Mouse (Mus musculus) left cerebral cortex, postnatal 14 days (tissue): ENCODE data around the gene Rab7b. TPM values are rescaled to one million over a fixed set of nuclear protein-coding genes. Genes with fewer than 3 reads are reported as not detected.
A peak's percentile ranks its signal among the peaks of the same experiment; 100 is the strongest.

ENCODE experiments used
- DNase-seq, 2 experiments: peaks; one replicate each; pipeline ENCODE4 v3.0.0; 2021 to 2022; ENCODE audit warnings: low spot score in 2 of 2, mixed read lengths in 1 of 2
- intact Hi-C: fragments of 180-260 bp; cut with DNase I; formaldehyde crosslinking; loops from one replicate; pipeline ENCODE4 v1.15.1; 2025
- total RNA-seq, 2 experiments: library from RNA; stranded (reverse); gene quantifications; 2 replicates each; pipeline ENCODE4 v1.2.3; 2021

Rab7b gene
- total RNA-seq, 2 experiments from 2014 or later, result 2.7 to 3.8 TPM

GRCm38 (mm10) chr1:131689899-131690298, 1.4 kb downstream of the Rab7b start:
- intact Hi-C loops, result no loop called here
- DNase-seq, result no peak

GRCm38 (mm10) chr1:131690435-131690834, 1.9 kb downstream of the Rab7b start:
- intact Hi-C loops, result no loop called here
- no peak for DNase-seq

- DNase-seq, result no peak
- intact Hi-C loops, result no loop called here
Measured at GRCm38 (mm10) chr1:131691356-131691755, 2.9 kb downstream of the Rab7b start.

GRCm38 (mm10) chr1:131695308-131695707, 6.8 kb downstream of the Rab7b start:
- intact Hi-C loops, result no loop called here
- no peak for DNase-seq

GRCm38 (mm10) chr1:131696325-131696724, 7.8 kb downstream of the Rab7b start:
- intact Hi-C loops, result no loop called here
- DNase-seq, result no peak

- intact Hi-C loops, result no loop called here
- no peak for DNase-seq
Measured at GRCm38 (mm10) chr1:131698770-131699169, 10.3 kb downstream of the Rab7b start.

- intact Hi-C loops, result no loop called here
Measured at GRCm38 (mm10) chr1:131699642-131700041, 11.1 kb downstream of the Rab7b start.

GRCm38 (mm10) chr1:131700447-131700846, 12.0 kb downstream of the Rab7b start:
- no peak for DNase-seq
- intact Hi-C loops, result no loop called here

More at GRCm38 (mm10) chr1:131699642-131700041, 11.1 kb downstream of the Rab7b start:
- no peak for DNase-seq

GRCm38 (mm10) chr1:131701391-131701790, 12.9 kb downstream of the Rab7b start:
- intact Hi-C loops, result no loop called here
- no peak for DNase-seq

- intact Hi-C loops, result no loop called here
- no peak for DNase-seq
Measured at GRCm38 (mm10) chr1:131702094-131702766, 13.7 kb downstream of the Rab7b start.

- DNase-seq, result no peak
- intact Hi-C loops, result no loop called here
Measured at GRCm38 (mm10) chr1:131703482-131703881, 15.0 kb downstream of the Rab7b start.

GRCm38 (mm10) chr1:131708338-131708737, 19.8 kb downstream of the Rab7b start:
- DNase-seq, result peak in 1 of 2 experiments; percentile 55
- intact Hi-C loops, result no loop called here

- intact Hi-C loops, result no loop called here
Measured at GRCm38 (mm10) chr1:131711518-131711917, 23.0 kb downstream of the Rab7b start.

GRCm38 (mm10) chr1:131712386-131712785, 23.9 kb downstream of the Rab7b start:
- peak; percentile 92 to 93 for DNase-seq
- intact Hi-C loops, result loop anchor here (1.0 to 2.0 kb wide), 2 partner anchors 52 to 134 kb away; no protein-coding TSS in a partner anchor

More at GRCm38 (mm10) chr1:131711518-131711917, 23.0 kb downstream of the Rab7b start:
- DNase-seq, result no peak

GRCm38 (mm10) chr1:131714388-131715337, 26.2 kb downstream of the Rab7b start:
- intact Hi-C loops, result no loop called here
- DNase-seq, result no peak

GRCm38 (mm10) chr1:131718952-131719694, 30.6 kb downstream of the Rab7b start:
- intact Hi-C loops, result no loop called here
- DNase-seq, result no peak

GRCm38 (mm10) chr1:131721989-131722388, 33.5 kb downstream of the Rab7b start:
- intact Hi-C loops, result no loop called here
- DNase-seq, result no peak

- DNase-seq, result no peak
- intact Hi-C loops, result no loop called here
Measured at GRCm38 (mm10) chr1:131723549-131723948, 35.1 kb downstream of the Rab7b start.

- intact Hi-C loops, result no loop called here
- no peak for DNase-seq
Measured at GRCm38 (mm10) chr1:131726586-131726985, 38.1 kb downstream of the Rab7b start.
